Mouse (Mus musculus) midbrain, embryonic 11.5 days (tissue): ENCODE results near the gene Mylk. TPM values are rescaled to one million over a fixed set of nuclear protein-coding genes. Genes with fewer than 3 reads are reported as not detected.
A peak's percentile ranks its signal among the peaks of the same experiment; 100 is the strongest.

Source experiments
- ATAC-seq: fragments of 200-750 bp; cut with Nextera tagmentation; 2 replicates; pipeline ENCODE4 v1.8.0; 2017; ENCODE audit warnings: moderate TSS enrichment, moderate library complexity; ENCODE audit not compliant: low FRiP score
- DNase-seq: peaks from one replicate; pipeline ENCODE4 v3.0.0; 2015; ENCODE audit warnings: low spot score; ENCODE audit errors: missing footprints
- H3K27ac ChIP-seq: fragments of 300-500 bp; sonication (generic); 2 replicates; pipeline ENCODE4 v1.5.1; 2014; ENCODE audit warnings: low read depth, low read length
- H3K27me3 ChIP-seq: fragments of 300-500 bp; sonication (generic); 2 replicates; pipeline ENCODE4 v1.6.1; 2014; ENCODE audit warnings: mild to moderate bottlenecking, low read length, moderate library complexity, mixed read lengths; ENCODE audit not compliant: control insufficient read depth, insufficient read depth
- H3K36me3 ChIP-seq: fragments of 300-500 bp; sonication (generic); 2 replicates; pipeline ENCODE4 v1.6.1; 2014; ENCODE audit warnings: mild to moderate bottlenecking, low read length, moderate library complexity, mixed read lengths; ENCODE audit not compliant: control insufficient read depth, insufficient read depth
- H3K4me1 ChIP-seq: fragments of 300-500 bp; sonication (generic); 2 replicates; pipeline ENCODE4 v1.6.1; 2014; ENCODE audit warnings: low read length; ENCODE audit not compliant: control insufficient read depth, insufficient read depth
- H3K4me2 ChIP-seq: fragments of 300-500 bp; sonication (generic); 2 replicates; pipeline ENCODE4 v1.6.1; 2014; ENCODE audit warnings: mild to moderate bottlenecking, moderate library complexity
- H3K4me3 ChIP-seq: fragments of 300-500 bp; sonication (generic); 2 replicates; pipeline ENCODE4 v1.5.1; 2014; ENCODE audit warnings: low read depth, low read length
- H3K9ac ChIP-seq: fragments of 300-500 bp; sonication (generic); 2 replicates; pipeline ENCODE4 v1.6.1; 2014; ENCODE audit warnings: low read length
- H3K9me3 ChIP-seq: fragments of 300-500 bp; sonication (generic); 2 replicates; pipeline ENCODE4 v1.6.1; 2016; ENCODE audit warnings: low read length; ENCODE audit not compliant: control insufficient read depth
- WGBS: fragments of 180-500 bp; shearing (Covaris S2); extraction: QIAGEN DNeasy Blood & Tissue Kit; methylation state at CpG from one replicate; pipeline ENCODE4 v1.1.7; 2014; 5-methylcytosine and 5-hydroxymethylcytosine counted together
- polyA plus RNA-seq: library from polyadenylated mRNA; unstranded; fragments of >200 nt; fragmentation: Nextera tagmentation; extraction: Ambion mirVana; gene quantifications from 2 replicates; pipeline ENCODE4 v1.2.1, GENCODE M21; 2014

Mylk gene
- polyA plus RNA-seq, 1 experiment from 2014 or later = 6.9 TPM

GRCm38 (mm10) chr16:34880815-34881214, 135.8 kb downstream of the Mylk start:
- no peak overlapping the region for H3K4me3 ChIP-seq
- ATAC-seq (no peak), DNase-seq (no peak)
- H3K27me3 ChIP-seq = no peaks in the 10 kb centered on the region
- H3K9me3 ChIP-seq = no peaks in the 10 kb centered on the region
- H3K4me2 ChIP-seq = no peak overlapping the region
- WGBS = 88% methylated on average over 4 of the region's 4 CpGs
- no peaks in the 10 kb centered on the region for H3K36me3 ChIP-seq
- H3K27ac ChIP-seq = no peak overlapping the region
- H3K9ac ChIP-seq = no peak overlapping the region
- no peaks in the 10 kb centered on the region for H3K4me1 ChIP-seq

- Histone ChIP-seq H3K27ac (no peak overlapping the region), H3K4me3 (no peak overlapping the region), H3K4me1 (no peaks in the 10 kb centered on the region), H3K36me3 (no peaks in the 10 kb centered on the region), H3K9ac (no peak overlapping the region), H3K4me2 (no peak overlapping the region), H3K27me3 (no peaks in the 10 kb centered on the region), H3K9me3 (no peaks in the 10 kb centered on the region)
- no peak for DNase-seq
- no peak for ATAC-seq
- 71% methylated on average over 1 of the region's 1 CpGs for WGBS
Measured at GRCm38 (mm10) chr16:34887037-34887436, 142.0 kb downstream of the Mylk start.

GRCm38 (mm10) chr16:34894016-34894415, 149.0 kb downstream of the Mylk start:
- no peak overlapping the region for H3K9ac ChIP-seq
- ATAC-seq (no peak), DNase-seq (no peak)
- H3K27me3 ChIP-seq = no peaks in the 10 kb centered on the region
- H3K27ac ChIP-seq = no peak overlapping the region
- H3K4me1 ChIP-seq = no peaks in the 10 kb centered on the region
- 97% methylated on average over 3 of the region's 3 CpGs for WGBS
- H3K4me3 ChIP-seq = no peak overlapping the region
- H3K36me3 ChIP-seq = no peaks in the 10 kb centered on the region
- no peak overlapping the region for H3K4me2 ChIP-seq
- H3K9me3 ChIP-seq = no peaks in the 10 kb centered on the region

- Histone ChIP-seq H3K4me1 (peaks cover 16% of the 10 kb centered on the region), H3K27ac (no peak overlapping the region), H3K4me2 (no peak overlapping the region), H3K9ac (no peak overlapping the region), H3K9me3 (no peaks in the 10 kb centered on the region), H3K4me3 (no peak overlapping the region), H3K36me3 (no peaks in the 10 kb centered on the region), H3K27me3 (no peaks in the 10 kb centered on the region)
- WGBS = 90% methylated on average over 10 of the region's 10 CpGs
- DNase-seq (no peak), ATAC-seq (no peak)
Measured at GRCm38 (mm10) chr16:34895916-34896315, 150.9 kb downstream of the Mylk start.

GRCm38 (mm10) chr16:34896996-34897395, 152.0 kb downstream of the Mylk start:
- no peaks in the 10 kb centered on the region for H3K36me3 ChIP-seq
- no peak overlapping the region for H3K4me3 ChIP-seq
- H3K27ac ChIP-seq = no peak overlapping the region
- H3K27me3 ChIP-seq = no peaks in the 10 kb centered on the region
- H3K9me3 ChIP-seq = no peaks in the 10 kb centered on the region
- no peak overlapping the region for H3K9ac ChIP-seq
- WGBS = 69% methylated on average over 3 of the region's 3 CpGs
- ATAC-seq (no peak), DNase-seq (no peak)
- H3K4me2 ChIP-seq = no peak overlapping the region
- peaks cover 17% of the 10 kb centered on the region for H3K4me1 ChIP-seq

GRCm38 (mm10) chr16:34898057-34898789, 153.2 kb downstream of the Mylk start:
- WGBS = 83% methylated on average over 7 of the region's 7 CpGs

GRCm38 (mm10) chr16:34899071-34899808, 154.2 kb downstream of the Mylk start:
- Histone ChIP-seq H3K9me3 (no peaks in the 10 kb centered on the region), H3K36me3 (no peaks in the 10 kb centered on the region), H3K27me3 (no peaks in the 10 kb centered on the region), H3K4me1 (peaks cover 17% of the 10 kb centered on the region), H3K4me3 (no peak overlapping the region), H3K27ac (no peak overlapping the region), H3K4me2 (no peak overlapping the region), H3K9ac (no peak overlapping the region)
- no peak for ATAC-seq
- DNase-seq = peak; percentile 59
- WGBS = 87% methylated on average over 11 of the region's 11 CpGs

More at GRCm38 (mm10) chr16:34898057-34898789, 153.2 kb downstream of the Mylk start:
- DNase-seq (no peak), ATAC-seq (no peak)
- no peak overlapping the region for H3K9ac ChIP-seq
- H3K4me2 ChIP-seq = no peak overlapping the region
- H3K27ac ChIP-seq = no peak overlapping the region
- no peak overlapping the region for H3K4me3 ChIP-seq
- peaks cover 17% of the 10 kb centered on the region for H3K4me1 ChIP-seq
- no peaks in the 10 kb centered on the region for H3K9me3 ChIP-seq
- no peaks in the 10 kb centered on the region for H3K27me3 ChIP-seq
- H3K36me3 ChIP-seq = no peaks in the 10 kb centered on the region

- ATAC-seq (peak; percentile 42; the same call in 1 of the 2 replicates), DNase-seq (peak; percentile 86)
- no peaks in the 10 kb centered on the region for H3K36me3 ChIP-seq
- H3K27ac ChIP-seq = no peak overlapping the region
- no peak overlapping the region for H3K4me3 ChIP-seq
- 25% methylated on average over 5 of the region's 5 CpGs for WGBS
- H3K9me3 ChIP-seq = no peaks in the 10 kb centered on the region
- peaks cover 17% of the 10 kb centered on the region for H3K4me1 ChIP-seq
- H3K27me3 ChIP-seq = no peaks in the 10 kb centered on the region
- H3K4me2 ChIP-seq = no peak overlapping the region
- no peak overlapping the region for H3K9ac ChIP-seq
Measured at GRCm38 (mm10) chr16:34899997-34900396, 155.0 kb downstream of the Mylk start.

- no peak overlapping the region for H3K4me3 ChIP-seq
- no peaks in the 10 kb centered on the region for H3K9me3 ChIP-seq
- no peaks in the 10 kb centered on the region for H3K36me3 ChIP-seq
- ATAC-seq (no peak), DNase-seq (peak; percentile 81)
- no peak overlapping the region for H3K4me2 ChIP-seq
- peaks cover 17% of the 10 kb centered on the region for H3K4me1 ChIP-seq
- H3K27me3 ChIP-seq = no peaks in the 10 kb centered on the region
- WGBS = 73% methylated on average over 5 of the region's 5 CpGs
- H3K27ac ChIP-seq = no peak overlapping the region
- no peak overlapping the region for H3K9ac ChIP-seq
Measured at GRCm38 (mm10) chr16:34900471-34900870, 155.5 kb downstream of the Mylk start.
